Mouse (Mus musculus): ENCODE data around the gene Frem2. TPM values are rescaled to one million over a fixed set of nuclear protein-coding genes. Genes with fewer than 3 reads are reported as not detected.

Frem2 gene
- polyA plus RNA-seq, 1 experiment from 2014 or later = 0.32 TPM

- CTCF ChIA-PET = no interaction called here
- POLR2A ChIA-PET = no interaction called here
- in situ Hi-C loops (cut with MboI; ENCODE audit: low pct_unique_long_range_greater_than_20kb) = no loop called here
- H3K27me3 ChIP-seq = peaks cover 29% of the 10 kb centered on the region
- ATAC-seq = peak; percentile 48
- no peak for TF ChIP-seq CTCF (IDR thresholded peaks at IDR 0.05)
- peak; percentile 49 for DNase-seq (ENCODE audit: low read depth, low spot score)
Measured at GRCm38 (mm10) chr3:53498351-53498905, 158.7 kb downstream of the Frem2 start.

GRCm38 (mm10) chr3:53488353-53488752 lies 168.8 kb downstream of the Frem2 start, which contains the start of gene Stoml3:
TSS of gene Stoml3 (plus strand) at chr3:53488653.
- POLR2A ChIA-PET = no interaction called here
- CTCF ChIA-PET = no interaction called here
- in situ Hi-C loops (cut with MboI; ENCODE audit: low pct_unique_long_range_greater_than_20kb) = no loop called here
- no peak for TF ChIP-seq CTCF (IDR thresholded peaks at IDR 0.05)
- DNase-seq (ENCODE audit: low read depth, low spot score) (no peak), ATAC-seq (no peak)
- peaks cover 19% of the 10 kb centered on the region for H3K27me3 ChIP-seq

- in situ Hi-C loops (cut with MboI; ENCODE audit: low pct_unique_long_range_greater_than_20kb) = no loop called here
- POLR2A ChIA-PET = no interaction called here
- no peak for TF ChIP-seq CTCF (IDR thresholded peaks at IDR 0.05)
- DNase-seq (ENCODE audit: low read depth, low spot score) (no peak), ATAC-seq (no peak)
- CTCF ChIA-PET = interaction anchor here (0.7 to 1.6 kb wide), 2 partner anchors 11 to 21 kb away, joined by 3 to 4 read pairs; no protein-coding TSS in a partner anchor
- H3K27me3 ChIP-seq = peaks cover 11% of the 10 kb centered on the region
Measured at GRCm38 (mm10) chr3:53486996-53487576, 170.1 kb downstream of the Frem2 start.

- TF ChIP-seq CTCF (IDR thresholded peaks at IDR 0.05) = no peak
- DNase-seq (ENCODE audit: low read depth, low spot score) (no peak), ATAC-seq (no peak)
- POLR2A ChIA-PET = no interaction called here
- in situ Hi-C loops (cut with MboI; ENCODE audit: low pct_unique_long_range_greater_than_20kb) = no loop called here
- CTCF ChIA-PET = interaction anchor here (0.7 to 1.6 kb wide), 2 partner anchors 10 to 20 kb away, joined by 3 to 4 read pairs; no protein-coding TSS in a partner anchor
- peaks cover 8% of the 10 kb centered on the region for H3K27me3 ChIP-seq
Measured at GRCm38 (mm10) chr3:53486561-53486960, 170.6 kb downstream of the Frem2 start.

GRCm38 (mm10) chr3:53483414-53484059 lies 173.6 kb downstream of the Frem2 start:
- ChIA-PET CTCF (interaction anchor here (1.3 to 4.1 kb wide), 3 partner anchors 10 to 20 kb away, joined by 4 to 15 read pairs (median 4); partner anchors contain the start of gene Proser1), POLR2A (no interaction called here)
- DNase-seq (ENCODE audit: low read depth, low spot score) (no peak), ATAC-seq (no peak)
- no peaks in the 10 kb centered on the region for H3K27me3 ChIP-seq
- in situ Hi-C loops (cut with MboI; ENCODE audit: low pct_unique_long_range_greater_than_20kb) = no loop called here
- TF ChIP-seq CTCF (IDR thresholded peaks at IDR 0.05) = no peak

- TF ChIP-seq CTCF (IDR thresholded peaks at IDR 0.05) = no peak
- no peaks in the 10 kb centered on the region for H3K27me3 ChIP-seq
- in situ Hi-C loops (cut with MboI; ENCODE audit: low pct_unique_long_range_greater_than_20kb) = no loop called here
- ATAC-seq (no peak), DNase-seq (ENCODE audit: low read depth, low spot score) (no peak)
- CTCF ChIA-PET = interaction anchor here (1.3 kb wide), 1 partner anchor 11 kb away, joined by 5 read pairs; no protein-coding TSS in a partner anchor
- POLR2A ChIA-PET = no interaction called here
Measured at GRCm38 (mm10) chr3:53478419-53479046, 178.6 kb downstream of the Frem2 start.

- no peaks in the 10 kb centered on the region for H3K27me3 ChIP-seq
- ATAC-seq = no peak
- DNase-seq (ENCODE audit: low read depth, low spot score) = peak; percentile 22
- TF ChIP-seq CTCF (IDR thresholded peaks at IDR 0.05) = no peak
- POLR2A ChIA-PET = interaction anchor here (0.7 kb wide), 1 partner anchor 12 kb away, joined by 3 read pairs; no protein-coding TSS in a partner anchor
- in situ Hi-C loops (cut with MboI; ENCODE audit: low pct_unique_long_range_greater_than_20kb) = no loop called here
- CTCF ChIA-PET = interaction anchor here (1.4 kb wide), 1 partner anchor 122 kb away, joined by 3 read pairs; no protein-coding TSS in a partner anchor
Measured at GRCm38 (mm10) chr3:53477468-53477867, 179.7 kb downstream of the Frem2 start.

- no peak for DNase-seq (ENCODE audit: low read depth, low spot score)
- ATAC-seq = no peak
Measured at GRCm38 (mm10) chr3:53475889-53476288, 181.3 kb downstream of the Frem2 start.

GRCm38 (mm10) chr3:53474179-53474578 lies 183.0 kb downstream of the Frem2 start:
- CTCF ChIA-PET = interaction anchor here (1.0 to 3.4 kb wide), 4 partner anchors 8 to 20 kb away, joined by 3 to 14 read pairs (median 4); no protein-coding TSS in a partner anchor
- no peak for TF ChIP-seq CTCF (IDR thresholded peaks at IDR 0.05)
- POLR2A ChIA-PET = interaction anchor here (0.5 kb wide), 1 partner anchor 1292 kb away, joined by 3 read pairs; no protein-coding TSS in a partner anchor
- ATAC-seq (no peak), DNase-seq (ENCODE audit: low read depth, low spot score) (no peak)
- in situ Hi-C loops (cut with MboI; ENCODE audit: low pct_unique_long_range_greater_than_20kb) = no loop called here
- H3K27me3 ChIP-seq = no peaks in the 10 kb centered on the region

More at GRCm38 (mm10) chr3:53475889-53476288, 181.3 kb downstream of the Frem2 start:
- ChIA-PET POLR2A (no interaction called here), CTCF (interaction anchor here (0.7 to 3.4 kb wide), 3 partner anchors 10 to 15 kb away, joined by 4 to 14 read pairs (median 4); partner anchors contain the start of gene Proser1)
- in situ Hi-C loops (cut with MboI; ENCODE audit: low pct_unique_long_range_greater_than_20kb) = no loop called here
- TF ChIP-seq CTCF (IDR thresholded peaks at IDR 0.05) = no peak
- no peaks in the 10 kb centered on the region for H3K27me3 ChIP-seq

GRCm38 (mm10) chr3:53472061-53472460 lies 185.1 kb downstream of the Frem2 start:
- no peak for ATAC-seq
- in situ Hi-C loops (cut with MboI; ENCODE audit: low pct_unique_long_range_greater_than_20kb) = no loop called here
- CTCF ChIA-PET = interaction anchor here (1.4 to 1.7 kb wide), 2 partner anchors 8 to 19 kb away, joined by 3 to 6 read pairs; partner anchors contain the start of genes Nhlrc3 and Proser1

More at GRCm38 (mm10) chr3:53472061-53472460, 185.1 kb downstream of the Frem2 start:
- POLR2A ChIA-PET = interaction anchor here (0.6 to 1.6 kb wide), 2 partner anchors 8 to 156 kb away, joined by 4 read pairs; partner anchors contain the start of gene Proser1
- TF ChIP-seq CTCF (IDR thresholded peaks at IDR 0.05) = no peak
- no peak for DNase-seq (ENCODE audit: low read depth, low spot score)
- H3K27me3 ChIP-seq = no peaks in the 10 kb centered on the region

Data from Patski (cell line).